Comparison of ENCODE assay signal across 19 mouse cellular contexts in the genomic region with DNA sequence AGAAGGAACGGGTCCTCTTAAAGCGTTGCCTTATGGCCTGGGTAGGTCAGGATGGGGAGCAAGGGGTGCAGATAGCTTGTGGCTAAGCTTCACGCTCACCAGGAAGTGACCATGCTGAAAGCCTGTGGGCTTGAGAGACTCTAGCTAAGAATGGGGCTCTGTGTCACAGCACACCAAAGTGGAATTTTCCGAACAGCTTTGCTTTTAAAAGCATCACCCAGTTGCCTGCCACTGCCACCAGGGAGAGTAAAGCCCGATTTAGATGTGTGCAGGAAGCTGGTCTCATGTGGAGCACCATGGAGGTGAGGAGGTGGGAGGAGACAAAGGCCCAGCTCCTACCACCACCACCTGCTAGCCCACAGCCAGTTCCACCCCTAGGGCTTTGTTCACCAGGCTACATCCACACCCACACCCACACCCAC. TPM values are rescaled to one million over a fixed set of nuclear protein-coding genes. Genes with fewer than 3 reads are reported as not detected.
DNase-seq lines count a peak whose midpoint lies in the region; ATAC-seq and TF ChIP-seq lines count a peak whose summit lies in the region.
"Had no signal": no experiment of that assay in that cellular context is flagged by ENCODE, and none has a peak within 500 bp of the region (broad histone marks: within the 10 kb centered on the region; RNA-seq: fewer than 3 reads in every experiment).

No protein-coding gene starts in this region.

- intact Hi-C loops in left cerebral cortex, postnatal 4 days (cut with DNase I), result no loop called here

- no peaks in the 10 kb centered on the region for H3K36me3 ChIP-seq in stomach, postnatal 0 days (ENCODE audit: control insufficient read depth, insufficient read depth, low read length)
- no peaks in the 10 kb centered on the region for H3K36me3 ChIP-seq in hindbrain, embryonic 12.5 days
- H3K36me3 ChIP-seq: hindbrain, embryonic 15.5 days; liver, embryonic 13.5 days; midbrain, embryonic 12.5 days had no signal

- no peak overlapping the region for H3K4me3 ChIP-seq in stomach, postnatal 0 days (ENCODE audit: low read depth, low read length)
- H3K4me3 ChIP-seq in hindbrain, embryonic 12.5 days, result no peak overlapping the region
- H3K4me3 ChIP-seq: hindbrain, embryonic 15.5 days; liver, embryonic 13.5 days; midbrain, embryonic 12.5 days; myocyte had no signal

- no peaks in the 10 kb centered on the region for H3K9me3 ChIP-seq in stomach, postnatal 0 days (ENCODE audit: control insufficient read depth, low read length)
- H3K9me3 ChIP-seq in hindbrain, embryonic 12.5 days (replicated peaks), result no peaks in the 10 kb centered on the region
- H3K9me3 ChIP-seq: hindbrain, embryonic 15.5 days; liver, embryonic 13.5 days; midbrain, embryonic 12.5 days had no signal

- no peak overlapping the region for H3K27ac ChIP-seq in stomach, postnatal 0 days (replicated peaks)
- H3K27ac ChIP-seq in hindbrain, embryonic 12.5 days, result no peak overlapping the region
- H3K27ac ChIP-seq: hindbrain, embryonic 15.5 days; liver, embryonic 13.5 days; midbrain, embryonic 12.5 days had no signal

- H3K9ac ChIP-seq in stomach, postnatal 0 days (ENCODE audit: low read length), result no peak overlapping the region
- H3K9ac ChIP-seq in hindbrain, embryonic 12.5 days, result no peak overlapping the region
- H3K9ac ChIP-seq: hindbrain, embryonic 15.5 days; liver, embryonic 13.5 days; midbrain, embryonic 12.5 days had no signal

- no peaks in the 10 kb centered on the region for H3K27me3 ChIP-seq in stomach, postnatal 0 days (ENCODE audit: control insufficient read depth, insufficient read depth, low read length)
- H3K27me3 ChIP-seq in hindbrain, embryonic 12.5 days, result no peaks in the 10 kb centered on the region
- H3K27me3 ChIP-seq: hindbrain, embryonic 15.5 days; midbrain, embryonic 12.5 days had no signal

- H3K4me2 ChIP-seq in stomach, postnatal 0 days (replicated peaks; ENCODE audit: low read depth), result no peak overlapping the region
- no peak overlapping the region for H3K4me2 ChIP-seq in hindbrain, embryonic 12.5 days (replicated peaks)
- H3K4me2 ChIP-seq: hindbrain, embryonic 15.5 days; liver, embryonic 13.5 days; midbrain, embryonic 12.5 days had no signal

- 70% methylated on average over 5 of the region's 5 CpGs for WGBS in stomach, postnatal 0 days
- 71% methylated on average over 5 of the region's 5 CpGs for WGBS in hindbrain, embryonic 12.5 days

- no peaks in the 10 kb centered on the region for H3K4me1 ChIP-seq in stomach, postnatal 0 days (replicated peaks; ENCODE audit: control insufficient read depth, insufficient read depth)
- H3K4me1 ChIP-seq in hindbrain, embryonic 12.5 days, result no peaks in the 10 kb centered on the region
- H3K4me1 ChIP-seq: hindbrain, embryonic 15.5 days; midbrain, embryonic 12.5 days had no signal

- TF ChIP-seq EP300 in stomach, postnatal 0 days (optimal IDR thresholded peaks at IDR 0.05), result no peak

- peak; percentile 70 to 74 for ATAC-seq in hematopoietic stem cell, adult 5-6 weeks (replicated peaks in 1 of 2; ENCODE audit: insufficient read depth in 1 of 2, low FRiP score in 2 of 2, low TSS enrichment in 1 of 2, low read depth in 1 of 2, poor library complexity in 2 of 2, severe bottlenecking in 2 of 2)
- peak; percentile 15; the same call in 1 of the 2 replicates for ATAC-seq in stomach, postnatal 0 days (ENCODE audit: low FRiP score, low TSS enrichment)
- ATAC-seq in hindbrain, embryonic 12.5 days (ENCODE audit: low FRiP score), result no peak

- DNase-seq in left cerebral cortex, adult 18-20 months (ENCODE audit: low spot score in 2 of 2), result peak; percentile 46 to 65
- DNase-seq in left cerebral cortex, postnatal 4 days, result no peak
- DNase-seq in right cerebral cortex, postnatal 25 days, result peak; percentile 43
- no peak for DNase-seq in right cerebral cortex, postnatal 4 days
- no peak for DNase-seq in stomach, postnatal 0 days (ENCODE audit: low spot score)
- DNase-seq in gastrocnemius, postnatal 25 days, result no peak
- DNase-seq: adrenal gland, postnatal 36 days; cerebellum, postnatal 10 days; heart, adult 18-20 months; kidney, adult 18-20 months; kidney, postnatal 4 days; liver, embryonic 13.5 days; lung, postnatal 14 days; thymus, postnatal 4 days had no signal

- peak; percentile 14; the same call in 1 of the 2 replicates for TF ChIP-seq CTCF in stomach, postnatal 0 days (IDR thresholded peaks at IDR 0.05; ENCODE audit: low read depth)

RNA-seq across cellular contexts. Expression of a gene that starts 2.6 kb away (rescaled TPM):
- 10 to 100 TPM; 71.6 to 73.0 TPM for total RNA-seq in left cerebral cortex, adult 18-20 months (2021)
- total RNA-seq in left cerebral cortex, postnatal 4 days (2021), result 100 to 1,000 TPM; 133 to 136 TPM
- 8.8 and 16.7 TPM in 2 replicates for total RNA-seq in hematopoietic stem cell, adult 5-6 weeks (2017)
- 22.1 and 22.8 TPM in 2 replicates for polyA plus RNA-seq in stomach, postnatal 0 days (2015; fragmentation: Nextera tagmentation; extraction: Ambion mirVana)
- 10 to 100 TPM; 12.6 to 13.5 TPM for total RNA-seq in gastrocnemius, postnatal 25 days (2021)
- polyA plus RNA-seq in hindbrain, embryonic 12.5 days (2016; fragmentation: Nextera tagmentation; extraction: Ambion mirVana), result 56.2 and 57.4 TPM in 2 replicates

Comparison
In these comparisons a context has a peak if more than half of its experiments do, and no peak if none do; other contexts are left out.
1. DNase-seq: peak in left cerebral cortex, adult 18-20 months (2 of 2) and right cerebral cortex, postnatal 25 days (single experiment); none in left cerebral cortex, postnatal 4 days (single experiment), right cerebral cortex, postnatal 4 days (single experiment), stomach, postnatal 0 days (single experiment) and gastrocnemius, postnatal 25 days (single experiment).